Mouse (Mus musculus): ENCODE results near the gene Scn3b. TPM values are rescaled to one million over a fixed set of nuclear protein-coding genes. Genes with fewer than 3 reads are reported as not detected.

Gene Scn3b
- total RNA-seq, 2 experiments from 2014 or later, result 248 to 274 TPM

DNA sequence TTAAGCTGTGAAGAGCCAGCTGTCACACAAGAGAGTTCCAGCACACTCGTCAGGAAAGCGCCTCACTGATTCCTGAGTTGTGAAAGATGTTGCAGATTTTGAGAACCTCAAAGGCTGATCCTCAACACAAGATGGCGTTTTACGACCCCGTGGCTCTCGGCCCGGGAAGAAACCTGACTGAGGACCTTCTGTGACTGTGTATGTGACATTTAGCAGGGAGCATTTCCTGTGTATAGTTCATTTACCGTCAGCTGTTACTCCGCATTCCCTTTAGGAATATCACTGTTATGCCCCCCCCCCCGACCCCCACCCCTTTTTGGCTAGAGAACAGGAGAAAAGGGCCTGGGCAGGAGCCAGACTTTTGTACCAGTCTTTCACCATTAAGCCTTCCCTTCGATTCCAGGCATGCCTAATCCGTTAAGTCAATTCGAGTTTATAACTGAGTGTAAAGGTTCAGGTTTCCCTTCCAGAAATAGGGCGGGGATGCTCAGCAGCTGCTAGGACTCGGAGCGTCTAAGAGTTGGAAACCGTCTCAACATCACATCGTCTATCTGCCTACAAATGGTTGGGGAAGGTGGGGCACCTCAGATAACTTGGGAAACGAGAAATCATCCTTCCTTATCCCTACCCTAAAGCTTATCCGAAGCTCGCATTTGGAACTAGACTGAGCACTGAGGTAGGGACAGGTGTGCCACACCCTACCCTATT is 823 bp upstream of the Scn3b start:
- DNase-seq (ENCODE audit: extremely low spot score in 1 of 2, low spot score in 1 of 2), result no peak

DNA sequence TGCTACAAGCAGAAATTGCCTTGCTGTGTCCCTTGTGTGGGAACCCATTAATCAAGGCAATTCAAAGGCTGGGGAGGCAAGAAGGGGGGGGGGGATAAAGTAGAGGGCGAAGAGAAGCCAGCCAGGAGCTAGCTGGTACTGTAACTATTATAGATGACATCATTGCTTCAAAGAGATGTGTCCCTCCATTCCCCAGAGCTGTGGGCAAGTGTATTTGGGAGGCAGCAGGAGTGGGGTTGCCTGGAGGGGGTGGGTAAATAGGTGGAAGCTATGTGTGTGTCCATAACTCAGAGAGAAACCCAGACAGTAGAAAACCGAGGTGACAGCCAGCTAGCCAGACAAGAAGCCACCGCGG is 292 bp upstream of the Scn3b start:
- DNase-seq (ENCODE audit: extremely low spot score in 1 of 2, low spot score in 1 of 2), result no peak

DNA sequence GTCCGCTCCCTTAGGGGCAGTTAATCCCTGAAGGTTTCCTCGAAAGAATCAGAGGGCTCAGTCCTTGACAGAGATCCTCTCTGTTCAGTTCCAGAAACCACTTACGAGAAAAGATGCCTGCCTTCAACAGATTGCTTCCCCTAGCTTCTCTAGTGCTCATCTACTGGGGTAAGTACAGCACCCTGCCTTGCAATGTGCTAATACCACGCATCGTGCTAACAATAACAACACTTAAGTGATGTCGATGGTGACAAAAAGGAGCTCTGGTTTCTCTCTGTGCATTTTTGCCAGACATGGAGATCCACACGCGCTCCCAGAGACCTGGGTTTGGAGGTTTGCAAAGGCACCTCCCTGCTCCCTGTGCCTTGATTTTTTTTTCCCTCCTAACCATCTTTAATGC is 863 bp downstream of the Scn3b start:
- no peak for DNase-seq (ENCODE audit: extremely low spot score in 1 of 2, low spot score in 1 of 2)

DNA sequence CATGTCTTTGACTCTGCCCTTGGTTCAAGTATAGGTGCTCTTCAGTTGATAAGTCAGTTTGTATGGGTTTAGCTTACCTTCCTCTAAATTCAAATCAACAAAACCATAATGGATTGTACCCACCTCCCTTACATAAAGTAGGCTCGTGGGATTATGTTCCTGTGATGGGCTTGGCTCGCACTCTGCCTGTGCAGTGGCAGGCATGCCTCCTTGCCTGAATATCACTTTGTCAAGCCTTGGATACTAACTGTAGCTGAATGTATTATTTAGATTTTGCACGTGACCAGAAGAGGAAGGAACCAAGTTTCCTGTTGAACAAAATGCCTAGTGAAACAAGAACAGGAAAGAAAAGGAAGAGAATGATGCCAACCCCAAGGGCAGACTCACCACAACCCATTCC is 2.1 kb downstream of the Scn3b start:
- DNase-seq (ENCODE audit: extremely low spot score in 1 of 2, low spot score in 1 of 2), result no peak

DNA sequence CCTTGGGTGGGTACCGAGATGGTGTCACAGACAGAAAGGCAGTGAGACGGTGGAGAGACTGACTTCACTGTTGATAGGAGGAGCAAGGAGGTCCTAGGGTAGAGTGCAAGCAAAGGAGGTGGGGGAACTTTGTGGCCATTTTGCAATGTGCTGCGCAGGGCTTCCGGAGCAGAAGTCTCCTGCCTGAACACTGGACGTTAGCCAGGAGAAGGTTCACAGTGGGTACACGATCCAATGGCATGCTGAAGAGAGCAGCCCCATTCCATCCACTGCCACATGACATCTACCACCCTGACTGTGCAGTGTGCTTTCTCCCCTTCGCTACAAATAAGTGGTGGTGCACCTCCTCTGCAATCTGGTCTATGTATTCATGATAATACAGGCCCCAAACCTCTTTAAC is 3.8 kb downstream of the Scn3b start:
- DNase-seq (ENCODE audit: extremely low spot score in 1 of 2, low spot score in 1 of 2), result no peak

DNA sequence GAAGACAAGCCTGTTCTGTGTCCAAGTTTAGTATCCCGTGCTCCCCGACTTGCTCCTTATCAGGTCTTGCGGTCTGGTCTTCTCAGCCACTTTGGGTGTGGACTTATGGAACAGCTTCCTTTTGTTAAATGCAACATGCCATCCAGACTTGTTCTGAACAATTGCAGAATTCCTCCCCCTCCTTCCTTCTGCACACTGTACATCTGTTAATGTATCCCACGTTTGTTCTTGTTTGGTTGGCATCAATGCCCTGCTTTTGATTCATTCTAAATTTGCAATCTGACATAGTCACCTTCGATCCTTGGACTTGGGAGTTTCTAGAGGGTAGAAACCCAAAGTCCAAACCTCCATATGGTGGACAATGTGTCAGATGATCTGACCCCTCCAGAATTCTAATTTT is 6.9 kb downstream of the Scn3b start:
- DNase-seq (ENCODE audit: extremely low spot score in 1 of 2, low spot score in 1 of 2), result no peak

DNA sequence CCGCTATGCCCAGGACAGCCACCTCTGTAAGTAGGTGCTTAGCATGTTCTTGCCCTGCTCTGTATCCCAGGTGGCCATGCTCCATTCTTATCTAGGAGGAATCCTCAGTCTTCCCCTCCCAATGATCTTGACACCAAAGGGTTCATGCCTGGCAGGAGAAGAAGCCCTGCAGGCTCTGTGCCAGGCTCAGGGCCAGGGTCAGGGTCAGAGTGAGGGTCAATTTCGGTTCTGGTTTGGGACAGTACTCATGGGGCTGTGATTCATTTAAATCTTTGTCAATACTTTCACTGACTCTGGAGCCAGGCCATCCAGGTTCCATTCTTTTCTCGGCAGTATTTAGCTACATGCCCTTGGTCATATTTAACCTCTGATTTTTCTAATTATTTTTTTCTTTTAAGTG is 8.7 kb downstream of the Scn3b start:
- no peak for DNase-seq (ENCODE audit: extremely low spot score in 1 of 2, low spot score in 1 of 2)

DNA sequence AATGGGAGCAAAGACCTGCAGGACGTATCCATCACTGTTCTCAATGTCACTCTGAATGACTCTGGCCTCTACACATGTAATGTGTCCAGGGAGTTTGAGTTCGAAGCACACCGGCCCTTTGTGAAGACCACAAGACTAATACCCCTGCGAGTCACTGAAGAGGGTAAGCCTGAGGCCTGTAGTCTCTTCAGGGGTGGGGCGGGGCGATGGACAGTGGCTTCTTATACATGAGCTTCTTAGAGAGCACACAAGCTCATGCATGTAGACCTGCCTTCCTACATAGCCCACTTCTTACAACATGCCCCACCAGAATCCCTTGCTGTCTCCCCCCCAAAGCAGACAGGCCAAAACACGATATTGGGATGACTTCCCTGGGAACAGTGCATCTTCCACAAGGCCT is 10.4 kb downstream of the Scn3b start:
- no peak for DNase-seq (ENCODE audit: extremely low spot score in 1 of 2, low spot score in 1 of 2)

DNA sequence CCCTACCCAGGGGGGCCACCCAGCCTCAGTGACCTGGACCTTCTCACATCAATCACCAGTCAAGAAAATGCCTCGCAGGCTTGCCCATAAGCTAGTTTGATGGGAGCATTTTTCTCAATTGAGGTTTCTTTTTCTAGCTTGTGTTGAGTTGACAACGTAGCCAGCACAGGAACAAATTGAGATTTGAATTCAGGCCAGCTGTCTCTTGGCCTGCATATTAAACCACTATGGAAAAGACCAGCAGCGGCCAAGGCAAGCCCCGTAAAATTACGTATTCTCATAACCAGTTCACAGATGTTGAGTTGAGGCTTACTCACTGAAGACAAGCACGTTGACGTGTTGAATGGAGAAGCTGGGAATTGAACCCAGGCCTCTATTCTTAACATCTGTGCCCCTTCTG is 14.0 kb downstream of the Scn3b start:
- DNase-seq (ENCODE audit: extremely low spot score in 1 of 2, low spot score in 1 of 2), result no peak

DNA sequence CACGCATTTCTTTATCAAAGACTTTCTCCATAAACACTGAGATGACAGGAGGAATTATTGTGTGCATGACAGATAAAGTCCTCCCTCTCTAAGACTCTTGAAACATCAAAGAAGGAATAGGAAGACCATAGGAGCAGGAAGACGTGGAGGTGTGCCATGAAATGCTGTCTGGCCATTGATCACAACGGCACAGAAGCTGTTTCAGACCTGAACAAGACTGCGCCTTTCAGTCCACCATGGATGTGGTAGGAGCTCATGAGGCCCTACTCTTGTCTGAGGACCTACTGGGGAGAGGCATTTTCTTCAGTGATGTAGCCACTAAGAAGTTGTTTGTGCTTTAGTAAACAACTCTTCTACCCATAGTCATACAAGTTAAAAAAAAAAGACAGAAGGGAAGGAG is 23.5 kb downstream of the Scn3b start:
- no peak for DNase-seq (ENCODE audit: extremely low spot score in 1 of 2, low spot score in 1 of 2)

DNA sequence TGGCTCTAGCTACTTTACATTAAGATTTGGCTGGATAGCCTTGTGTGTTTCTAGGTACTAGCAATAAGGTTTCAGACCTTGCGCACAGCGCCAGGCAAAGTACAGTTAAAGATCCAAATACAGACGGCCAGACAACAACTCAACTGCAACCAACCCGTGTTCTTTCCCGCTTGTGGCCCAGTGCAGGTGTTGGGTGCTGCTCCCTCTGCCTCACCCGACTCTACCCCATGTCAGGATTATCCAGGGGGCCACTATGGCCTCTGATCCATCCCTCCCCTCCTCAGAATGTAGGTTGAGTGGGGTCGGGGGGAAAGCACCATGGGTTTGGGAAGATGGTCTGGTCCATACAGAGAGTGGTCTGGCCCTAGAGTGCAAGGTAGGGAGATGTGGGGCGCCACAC is 24.3 kb downstream of the Scn3b start:
- DNase-seq (ENCODE audit: extremely low spot score in 1 of 2, low spot score in 1 of 2), result no peak

DNA sequence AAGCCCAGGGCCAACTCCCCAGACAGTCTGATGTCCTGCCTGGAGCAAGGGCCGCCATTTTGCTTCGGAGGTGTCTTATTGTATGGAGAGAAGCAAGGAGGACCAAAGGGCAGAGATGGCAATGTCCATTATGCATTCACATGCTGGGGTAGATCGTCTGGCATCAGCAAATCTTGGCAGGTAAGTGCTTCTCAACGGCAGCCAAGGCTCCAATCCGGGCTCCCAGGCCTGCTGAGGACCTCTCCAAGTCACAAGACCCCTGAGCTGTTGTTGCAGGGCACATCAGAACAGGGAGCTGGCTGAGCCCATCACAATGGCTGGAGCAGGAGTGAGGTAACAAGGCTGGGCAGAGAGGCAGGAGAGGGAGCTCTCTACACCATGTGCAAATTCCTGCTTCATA is 24.7 kb downstream of the Scn3b start:
- no peak for DNase-seq (ENCODE audit: extremely low spot score in 1 of 2, low spot score in 1 of 2)

DNA sequence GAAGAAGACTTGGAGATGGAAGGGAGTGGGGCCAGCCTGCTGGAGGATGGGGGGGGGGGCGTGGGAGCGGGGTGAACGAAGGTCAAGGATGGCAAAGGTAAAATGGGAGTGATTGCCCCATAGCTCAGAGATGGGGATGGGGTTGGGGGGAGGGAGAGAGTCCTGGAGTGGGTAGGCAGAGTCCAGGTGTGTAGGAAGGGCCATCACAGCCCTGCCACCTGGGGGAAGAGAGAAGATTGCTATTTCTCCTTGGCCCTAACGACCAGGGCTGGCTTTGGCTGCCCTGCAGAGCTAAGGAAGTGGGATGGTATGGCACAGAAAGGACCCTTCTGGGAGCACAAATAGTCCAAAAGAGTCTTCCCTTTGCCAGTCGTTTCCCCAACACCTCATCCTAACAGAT is 25.2 kb downstream of the Scn3b start:
- no peak for DNase-seq (ENCODE audit: extremely low spot score in 1 of 2, low spot score in 1 of 2)

DNA sequence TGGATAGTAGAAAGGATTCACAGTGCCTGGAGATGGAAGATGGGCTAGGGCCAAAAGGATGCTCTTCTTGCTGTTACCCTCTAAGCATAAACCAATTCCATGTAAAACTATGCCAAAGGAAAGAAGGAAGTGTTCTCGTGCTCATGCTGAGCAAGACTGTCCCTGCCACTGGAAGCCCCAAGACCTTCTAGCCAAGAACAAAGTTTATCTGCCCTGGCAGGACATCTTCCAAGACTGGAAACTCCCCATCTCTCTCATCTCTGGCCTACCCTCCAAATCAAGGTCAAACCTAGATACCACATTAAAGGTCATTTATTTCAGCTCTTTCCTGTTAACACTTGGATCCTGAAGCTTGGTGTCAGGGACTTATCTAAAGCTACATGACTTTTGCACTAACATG is 25.8 kb downstream of the Scn3b start:
- no peak for DNase-seq (ENCODE audit: extremely low spot score in 1 of 2, low spot score in 1 of 2)

DNA sequence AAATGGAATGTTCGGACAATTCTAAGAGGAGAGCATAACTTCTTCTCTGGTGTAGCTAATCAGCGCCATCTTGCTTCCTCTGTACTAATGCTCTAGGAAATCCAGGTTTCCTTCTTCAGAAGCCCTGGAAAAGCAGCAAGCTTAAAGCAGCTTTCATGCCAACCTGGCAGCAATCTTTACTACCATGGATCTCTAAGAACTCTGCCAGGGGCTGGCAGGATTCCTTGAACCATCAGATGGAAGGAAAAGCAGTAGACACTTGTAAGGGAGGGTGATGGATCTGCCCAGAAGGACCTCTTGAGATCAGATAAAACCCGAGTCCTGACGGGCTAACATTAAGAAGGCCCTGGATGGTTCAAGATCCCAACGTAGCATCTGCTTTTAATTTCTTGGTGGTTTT is 27.2 kb downstream of the Scn3b start:
- no peak for DNase-seq (ENCODE audit: extremely low spot score in 1 of 2, low spot score in 1 of 2)

DNA sequence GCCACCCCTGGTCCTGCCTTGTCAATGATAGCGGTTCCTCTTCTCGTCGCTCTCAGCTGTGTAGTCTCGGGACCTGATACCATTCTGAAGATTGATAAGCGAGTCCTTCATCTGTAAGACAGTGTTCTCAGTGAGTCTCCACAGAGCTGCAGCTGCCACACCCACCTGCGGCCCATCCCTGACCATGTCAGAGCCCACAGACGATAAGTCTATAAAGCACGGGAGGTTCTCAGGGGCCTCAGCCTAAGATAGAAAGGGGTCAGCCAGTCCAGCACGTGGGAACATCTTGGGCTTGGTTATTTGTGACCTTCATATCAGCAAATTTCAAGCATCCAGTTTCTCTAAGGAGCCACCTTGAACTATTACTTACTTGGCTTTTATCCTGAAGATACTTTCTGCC is 29.0 kb downstream of the Scn3b start:
- no peak for DNase-seq (ENCODE audit: extremely low spot score in 1 of 2, low spot score in 1 of 2)

DNA sequence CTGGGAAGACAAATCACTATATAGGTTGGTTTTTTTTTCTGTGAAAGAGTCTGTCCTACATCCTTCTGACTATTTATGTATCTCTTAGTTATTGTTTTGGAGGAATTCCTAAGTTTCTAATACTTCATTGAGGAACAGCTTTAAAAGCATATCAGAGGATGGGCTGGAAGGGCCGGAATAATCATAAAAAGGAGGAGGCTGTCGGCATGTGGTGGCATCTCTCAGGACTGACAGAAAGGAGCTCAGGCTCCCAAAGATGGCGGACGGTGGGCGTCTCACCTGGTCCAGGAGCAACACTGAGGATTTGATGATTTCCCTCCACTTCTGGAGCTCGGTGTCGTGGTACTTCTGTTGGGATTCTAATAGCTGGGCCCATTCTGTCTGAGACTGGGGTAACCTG is 30.3 kb downstream of the Scn3b start:
- no peak for DNase-seq (ENCODE audit: extremely low spot score in 1 of 2, low spot score in 1 of 2)

DNA sequence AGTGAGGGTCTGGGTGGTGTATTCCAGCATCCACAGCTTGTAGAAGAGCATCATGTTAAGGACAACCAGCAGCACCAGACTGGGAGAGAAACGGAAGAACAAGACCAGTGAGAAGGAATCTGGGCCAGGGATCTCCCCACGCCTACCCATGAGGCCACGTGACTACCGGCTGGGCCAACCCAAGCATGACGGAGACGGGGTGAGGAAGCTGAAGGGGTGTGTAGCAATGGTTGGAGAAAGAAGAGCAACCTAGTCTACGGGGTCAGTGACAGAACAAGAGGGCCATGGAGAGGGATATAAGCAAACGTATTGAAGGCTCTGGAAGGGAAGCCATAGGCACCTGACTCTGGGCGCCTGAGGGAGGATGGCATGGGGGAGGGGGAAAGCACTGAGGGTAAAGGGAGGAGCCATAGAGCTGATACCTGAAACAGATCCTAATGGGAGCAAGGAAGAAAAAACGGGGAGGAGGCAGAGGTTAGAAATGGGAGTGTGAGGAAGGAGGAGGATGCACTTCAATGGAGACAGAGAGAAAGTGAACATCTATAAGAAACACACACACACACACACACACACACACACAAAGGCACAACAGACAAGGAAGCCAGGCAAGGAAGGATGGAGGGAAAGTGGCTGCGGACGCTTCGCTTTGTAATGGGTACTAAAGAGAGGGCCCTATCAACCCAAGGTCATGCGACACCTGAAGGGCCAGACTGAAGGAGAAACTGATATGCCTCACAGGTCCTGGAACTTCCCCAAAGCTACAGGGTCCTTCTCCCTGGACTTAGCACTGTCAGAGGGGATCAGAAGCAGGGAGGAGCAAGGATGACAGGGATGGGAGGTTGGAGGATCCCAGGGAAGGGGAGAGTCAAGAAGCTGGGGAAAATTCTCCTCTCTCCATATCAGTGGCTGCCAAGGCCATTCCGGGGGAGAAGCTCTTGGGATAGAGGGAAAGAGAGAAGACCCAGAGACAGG is 31.3 kb downstream of the Scn3b start:
- DNase-seq (ENCODE audit: extremely low spot score in 1 of 2, low spot score in 1 of 2), result no peak

DNA sequence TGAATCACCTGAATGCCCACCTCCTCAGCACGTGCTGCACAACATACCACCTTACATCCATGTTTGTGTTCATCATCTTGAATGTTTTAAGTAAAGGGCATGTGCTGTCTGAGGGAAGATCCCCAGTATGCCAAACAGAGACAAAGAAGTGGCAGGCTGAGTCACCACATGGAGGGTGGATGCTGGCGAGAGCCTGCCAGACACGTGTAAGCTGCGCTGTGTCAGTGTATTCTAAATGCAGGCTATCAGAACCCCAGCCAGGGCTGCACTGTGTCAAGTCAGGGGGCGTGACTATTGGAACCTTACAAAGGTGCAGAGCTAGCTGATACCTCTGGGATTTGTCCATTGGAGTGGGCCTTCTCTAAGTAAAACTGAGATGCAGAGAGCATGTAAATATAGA is 32.5 kb downstream of the Scn3b start:
- no peak for DNase-seq (ENCODE audit: extremely low spot score in 1 of 2, low spot score in 1 of 2)

DNA sequence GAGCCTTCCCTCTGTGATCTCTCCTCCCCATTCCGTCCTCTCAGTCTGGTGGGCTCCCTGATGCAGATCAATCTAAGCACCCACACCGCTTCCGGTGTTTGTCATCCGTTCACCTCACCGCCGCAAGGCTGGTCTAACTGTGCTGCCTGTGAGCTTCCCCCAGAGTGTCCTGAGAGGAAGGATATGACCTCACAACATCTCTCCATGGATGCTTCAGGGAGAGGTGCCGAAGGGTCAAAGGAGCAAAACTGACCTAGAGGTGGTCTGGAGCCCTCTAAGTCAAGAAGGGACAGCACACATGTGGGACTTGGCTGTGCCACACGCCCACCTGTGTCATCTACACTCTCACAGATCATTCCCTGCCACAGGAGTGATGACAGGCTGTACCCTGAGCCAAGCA is 33.4 kb downstream of the Scn3b start:
- DNase-seq (ENCODE audit: extremely low spot score in 1 of 2, low spot score in 1 of 2), result no peak

DNA sequence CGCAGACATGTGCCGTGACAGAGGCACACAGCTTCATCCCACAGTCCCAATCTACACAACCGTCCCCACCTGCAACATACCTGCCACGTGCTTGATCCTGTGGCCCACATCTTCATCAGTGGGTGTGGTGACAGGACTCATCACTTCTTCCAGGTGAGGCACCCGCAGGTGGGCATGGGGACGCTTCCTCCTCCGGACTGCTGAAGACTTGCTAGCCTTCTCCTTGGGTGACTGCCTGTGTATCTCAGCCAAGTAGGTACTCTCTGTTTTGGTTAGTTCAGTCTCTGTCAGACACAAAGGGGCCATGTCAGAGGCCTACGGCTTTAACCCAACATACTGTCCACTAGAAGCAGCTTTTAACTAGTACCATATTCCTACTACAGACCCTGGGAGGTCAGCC is 35.2 kb downstream of the Scn3b start:
- DNase-seq (ENCODE audit: extremely low spot score in 1 of 2, low spot score in 1 of 2), result no peak

DNA sequence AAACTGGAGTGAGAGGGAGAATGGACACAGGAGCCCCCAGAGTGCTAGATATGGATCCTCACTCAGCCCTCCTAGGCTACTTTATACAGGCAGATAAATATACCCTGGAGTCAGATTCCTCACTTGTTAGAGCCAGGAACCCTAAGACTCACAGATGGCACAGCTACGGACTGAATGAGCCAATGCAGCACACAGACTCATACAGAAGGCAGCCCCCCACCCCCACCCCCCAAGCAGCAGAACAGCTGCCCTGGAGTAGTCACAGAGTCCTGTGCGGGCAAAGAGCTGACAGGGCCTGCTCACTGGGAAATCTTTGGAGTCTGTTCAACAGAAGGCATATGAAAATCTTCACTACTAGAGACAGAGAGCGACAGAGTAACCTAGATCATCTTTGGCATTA is 38.3 kb downstream of the Scn3b start:
- no peak for DNase-seq (ENCODE audit: extremely low spot score in 1 of 2, low spot score in 1 of 2)

Data from layer of hippocampus, postnatal 25 days (tissue).